Comparison of ENCODE assay signal across 8 mouse cellular contexts in the genomic region with DNA sequence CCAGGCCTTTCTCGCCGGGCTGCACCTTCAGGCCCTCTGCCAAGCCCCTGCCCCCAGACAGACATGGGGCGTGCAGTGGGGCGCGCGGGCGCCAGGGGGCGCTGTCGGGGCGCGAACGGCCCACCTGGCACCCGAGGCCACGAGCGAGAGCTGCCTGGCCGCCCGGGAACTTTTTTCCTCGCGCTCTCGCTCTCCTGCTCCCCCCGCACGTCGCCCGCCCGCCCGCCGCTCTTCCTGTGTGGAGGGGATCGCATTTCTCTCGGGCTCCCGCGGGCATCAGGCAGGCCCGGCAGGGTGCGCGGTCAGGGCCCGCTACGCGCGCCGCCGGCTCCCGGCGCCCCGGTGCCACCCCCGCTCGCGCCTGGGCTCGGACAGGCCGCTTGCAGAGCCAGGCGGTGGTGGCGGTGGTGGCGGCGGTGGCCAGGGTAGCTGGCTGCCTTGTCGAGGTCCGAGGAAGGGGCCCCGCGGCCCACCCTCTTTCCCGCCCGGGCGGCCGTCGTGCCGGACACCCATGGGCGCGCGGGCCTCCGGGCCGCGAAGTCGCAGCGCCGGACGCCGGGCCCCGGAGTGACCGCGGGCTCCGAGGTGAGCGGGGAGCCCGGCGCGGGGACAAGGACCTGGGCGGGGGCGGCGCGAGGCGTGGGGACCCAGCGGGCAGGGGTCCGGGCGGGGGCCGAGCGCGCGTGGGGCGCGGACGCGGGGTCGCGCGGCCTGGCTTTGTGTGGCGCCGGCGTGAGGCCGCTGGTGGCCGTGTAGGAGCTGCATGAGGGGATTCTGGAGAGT. TPM values are rescaled to one million over a fixed set of nuclear protein-coding genes. Genes with fewer than 3 reads are reported as not detected.
DNase-seq lines count a peak whose midpoint lies in the region; ATAC-seq and TF ChIP-seq lines count a peak whose summit lies in the region.

A gene (plus strand): TSS at position 204 of the 783 bp plus-strand sequence.

- no peaks in the 10 kb centered on the region for H3K27me3 ChIP-seq in C2C12 (ENCODE audit: control insufficient read depth, insufficient read depth, insufficient read length)
- no peaks in the 10 kb centered on the region for H3K27me3 ChIP-seq in forebrain, embryonic 11.5 days (ENCODE audit: control insufficient read depth, insufficient read depth, low read length)
- H3K27me3 ChIP-seq in heart, embryonic 15.5 days: no peaks in the 10 kb centered on the region
- H3K27me3 ChIP-seq in liver, embryonic 14.5 days (ENCODE audit: control insufficient read depth, insufficient read depth, low read length): no peaks in the 10 kb centered on the region
- H3K27me3 ChIP-seq in stomach, embryonic 15.5 days (replicated peaks): no peaks in the 10 kb centered on the region

- DNase-seq in brain, embryonic 14.5 days (ENCODE audit: low read depth): peak; percentile 93
- peak; percentile 98 for DNase-seq in forebrain, embryonic 11.5 days (ENCODE audit: low spot score)
- peak; percentile 93 to 94 for DNase-seq in kidney, postnatal 25 days
- peak; percentile 54 to 68 (median 63) for DNase-seq in liver, embryonic 14.5 days (ENCODE audit: low read depth in 3 of 3, low spot score in 3 of 3)
- DNase-seq in neural tube, embryonic 10.5 days (ENCODE audit: extremely low spot score, low spot score): peak; percentile 95

- peaks cover 50% of the 10 kb centered on the region for H3K79me2 ChIP-seq in C2C12 (ENCODE audit: control insufficient read depth, insufficient read depth)

- TF ChIP-seq EP300 in liver, embryonic 14.5 days (IDR thresholded peaks at IDR 0.05; ENCODE audit: low read depth): no peak

- peak; percentile 98 for TF ChIP-seq CTCF in C2C12 (IDR thresholded peaks at IDR 0.05; ENCODE audit: control insufficient read depth, insufficient read depth, insufficient read length)
- TF ChIP-seq CTCF in brain, embryonic 14.5 days (IDR thresholded peaks at IDR 0.05; ENCODE audit: borderline replicate concordance, extremely low read depth, insufficient read depth, insufficient read length): peak; percentile 94
- peak; percentile 83 for TF ChIP-seq CTCF in liver, embryonic 14.5 days (IDR thresholded peaks at IDR 0.05; ENCODE audit: low read depth)

- H3K4me1 ChIP-seq in forebrain, embryonic 11.5 days (replicated peaks; ENCODE audit: control insufficient read depth, insufficient read depth, low read length): peaks cover 17% of the 10 kb centered on the region
- peaks cover 45% of the 10 kb centered on the region for H3K4me1 ChIP-seq in heart, embryonic 15.5 days (replicated peaks)
- H3K4me1 ChIP-seq in liver, embryonic 14.5 days (replicated peaks; ENCODE audit: control insufficient read depth in 2 of 2, insufficient read depth in 2 of 2, low read length in 1 of 2): peaks cover 25 to 41% of the 10 kb centered on the region in 2 experiments
- peaks cover 39% of the 10 kb centered on the region for H3K4me1 ChIP-seq in stomach, embryonic 15.5 days

- peak; percentile 84 for ATAC-seq in forebrain, embryonic 11.5 days (replicated peaks; ENCODE audit: low FRiP score)
- ATAC-seq in heart, embryonic 15.5 days (replicated peaks; ENCODE audit: insufficient number of reproducible peaks, insufficient read depth, low FRiP score, low read depth): peak; percentile 62
- ATAC-seq in liver, embryonic 14.5 days (ENCODE audit: insufficient read depth): peak; percentile 70
- peak; percentile 68 for ATAC-seq in stomach, embryonic 15.5 days (ENCODE audit: insufficient read depth, low FRiP score, low read depth)

- H3K4me3 ChIP-seq in C2C12 (ENCODE audit: insufficient read depth, poor library complexity, severe bottlenecking): peak within 1 kb of the TSS; percentile 66
- peak within 1 kb of the TSS; percentile 98 for H3K4me3 ChIP-seq in forebrain, embryonic 11.5 days (ENCODE audit: low read depth, low read length)
- peak within 1 kb of the TSS; percentile 83 for H3K4me3 ChIP-seq in heart, embryonic 15.5 days
- H3K4me3 ChIP-seq in liver, embryonic 14.5 days (ENCODE audit: insufficient read depth in 1 of 2, low read depth in 2 of 2, low read length in 2 of 2): peak within 1 kb of the TSS; percentile 63 to 84
- peak within 1 kb of the TSS; percentile 94 for H3K4me3 ChIP-seq in stomach, embryonic 15.5 days (replicated peaks)

- no peaks in the 10 kb centered on the region for H3K9me3 ChIP-seq in forebrain, embryonic 11.5 days (ENCODE audit: control insufficient read depth, low read length)
- no peaks in the 10 kb centered on the region for H3K9me3 ChIP-seq in heart, embryonic 15.5 days (replicated peaks)
- H3K9me3 ChIP-seq in liver, embryonic 14.5 days (ENCODE audit: control insufficient read depth, low read length): no peaks in the 10 kb centered on the region
- no peaks in the 10 kb centered on the region for H3K9me3 ChIP-seq in stomach, embryonic 15.5 days

- peak within 1 kb of the TSS; percentile 94 for H3K4me2 ChIP-seq in forebrain, embryonic 11.5 days (ENCODE audit: low read depth, low read length, severe bottlenecking)
- H3K4me2 ChIP-seq in heart, embryonic 15.5 days: peak within 1 kb of the TSS; percentile 87
- H3K4me2 ChIP-seq in liver, embryonic 14.5 days (ENCODE audit: low read depth): peak within 1 kb of the TSS; percentile 94
- peak within 1 kb of the TSS; percentile 78 for H3K4me2 ChIP-seq in stomach, embryonic 15.5 days

- peak within 1 kb of the TSS; percentile 93 for H3K27ac ChIP-seq in forebrain, embryonic 11.5 days (ENCODE audit: low read depth, low read length)
- H3K27ac ChIP-seq in heart, embryonic 15.5 days: peak within 1 kb of the TSS; percentile 97
- peak within 1 kb of the TSS; percentile 72 for H3K27ac ChIP-seq in liver, embryonic 14.5 days
- H3K27ac ChIP-seq in stomach, embryonic 15.5 days: peak within 1 kb of the TSS; percentile 98

- peaks cover 44% of the 10 kb centered on the region for H3K79me3 ChIP-seq in C2C12 (ENCODE audit: low read depth)

- H3K9ac ChIP-seq in forebrain, embryonic 11.5 days (ENCODE audit: low read length): peak within 1 kb of the TSS; percentile 99
- peak within 1 kb of the TSS; percentile 100 for H3K9ac ChIP-seq in heart, embryonic 15.5 days
- peak within 1 kb of the TSS; percentile 87 for H3K9ac ChIP-seq in liver, embryonic 14.5 days (replicated peaks)
- peak within 1 kb of the TSS; percentile 99 for H3K9ac ChIP-seq in stomach, embryonic 15.5 days

- peak within 1 kb of the TSS; percentile 91 for H3ac ChIP-seq in C2C12 (ENCODE audit: control insufficient read depth, insufficient read length, low read depth)

- H3K36me3 ChIP-seq in C2C12 (ENCODE audit: control insufficient read depth, insufficient read depth): no peaks in the 10 kb centered on the region
- H3K36me3 ChIP-seq in forebrain, embryonic 11.5 days (ENCODE audit: control insufficient read depth, insufficient read depth, low read length): no peaks in the 10 kb centered on the region
- no peaks in the 10 kb centered on the region for H3K36me3 ChIP-seq in heart, embryonic 15.5 days
- no peaks in the 10 kb centered on the region for H3K36me3 ChIP-seq in liver, embryonic 14.5 days (replicated peaks; ENCODE audit: control insufficient read depth, insufficient read depth, low read depth)
- no peaks in the 10 kb centered on the region for H3K36me3 ChIP-seq in stomach, embryonic 15.5 days

- whole genome bisulfite sequencing in forebrain, embryonic 11.5 days: under 1% methylated on average over 80 of the region's 105 CpGs
- WGBS in heart, embryonic 15.5 days: under 1% methylated on average over 70 of the region's 105 CpGs
- WGBS in liver, embryonic 14.5 days (ENCODE audit: insufficient replicate concordance): under 1% methylated on average over 102 of the region's 105 CpGs
- WGBS in stomach, embryonic 15.5 days: under 1% methylated on average over 88 of the region's 105 CpGs

- peak; percentile 59 for TF ChIP-seq POLR2A in brain, embryonic 14.5 days (IDR thresholded peaks at IDR 0.05; ENCODE audit: borderline replicate concordance, extremely low read depth, insufficient read depth, insufficient read length, poor library complexity, severe bottlenecking)

TF ChIP-seq in C2C12, 6 proteins besides CTCF, POLR2A, EP300 and RAD21:
- TF ChIP-seq USF1 (IDR thresholded peaks at IDR 0.05; ENCODE audit: low read depth) (no peak), MAX (IDR thresholded peaks at IDR 0.05) (peak; percentile 86), MYOG (IDR thresholded peaks at IDR 0.05; ENCODE audit: control insufficient read depth, extremely low read depth, insufficient read length) (no peak), CEBPB (IDR thresholded peaks at IDR 0.05; ENCODE audit: low read depth) (no peak)

RNA-seq across cellular contexts. Expression of the gene that starts here (rescaled TPM):
- polyA plus RNA-seq in C2C12 (2012; fragmentation: generic; extraction: Trizol): 24.9 TPM
- 65.8 and 78.4 TPM in 2 replicates for polyA plus RNA-seq in brain, embryonic 14.5 days (2012; rRNA removed)
- polyA plus RNA-seq in forebrain, embryonic 11.5 days (2014; fragmentation: Nextera tagmentation; extraction: Ambion mirVana): 28.5 and 36.4 TPM in 2 replicates
- 12.8 and 19.1 TPM in 2 replicates for polyA plus RNA-seq in heart, embryonic 15.5 days (2015; fragmentation: Nextera tagmentation; extraction: Ambion mirVana)
- polyA plus RNA-seq in liver, embryonic 14.5 days (2012; rRNA removed): 7.2 and 7.8 TPM in 2 replicates
- 4.5 and 5.3 TPM in 2 replicates for polyA plus RNA-seq in liver, embryonic 14.5 days (2014; fragmentation: Nextera tagmentation; extraction: Ambion mirVana)
- polyA plus RNA-seq in stomach, embryonic 15.5 days (2015; fragmentation: Nextera tagmentation; extraction: Ambion mirVana): 21.7 and 24.4 TPM in 2 replicates

Comparison
In these comparisons a context has a peak if more than half of its experiments do, and no peak if none do; other contexts are left out.
1. Peak in every context shown above with its lines: DNase-seq, ATAC-seq, H3K4me3 ChIP-seq and H3K27ac ChIP-seq.